Mouse (Mus musculus) kidney, postnatal 4 days (tissue): ENCODE measurements around the gene Snrnp70.

ENCODE experiments used
- DNase-seq, 2 experiments: peaks; one replicate each; pipeline ENCODE4 v3.0.0; 2021; ENCODE audit warnings: mixed read lengths in 2 of 2

Gene Snrnp70

GRCm38 (mm10) chr7:45335056-45335455 is 60.5 kb downstream of the Snrnp70 start, which contains the start of gene Hrc:
Hrc (plus strand) TSS chr7:45335290.
- DNase-seq: peak in 1 of 2 experiments; percentile 29

GRCm38 (mm10) chr7:45334605-45335004 is 60.9 kb downstream of the Snrnp70 start:
- peak in 1 of 2 experiments; percentile 22 for DNase-seq

GRCm38 (mm10) chr7:45333431-45333982 is 62.0 kb downstream of the Snrnp70 start, which contains the start of gene Trpm4:
Trpm4 (minus strand) TSS chr7:45333780.
- peak; percentile 93 to 94 for DNase-seq

- peak; percentile 72 to 82 for DNase-seq
Measured at GRCm38 (mm10) chr7:45332685-45333425, 62.7 kb downstream of the Snrnp70 start.

- no peak for DNase-seq
Measured at GRCm38 (mm10) chr7:45331502-45331901, 64.0 kb downstream of the Snrnp70 start.

GRCm38 (mm10) chr7:45328841-45329475 is 66.6 kb downstream of the Snrnp70 start:
- no peak for DNase-seq
